Mouse (Mus musculus) intestine, embryonic 14.5 days (tissue): ENCODE results near the gene Odf2l. TPM values are rescaled to one million over a fixed set of nuclear protein-coding genes. Genes with fewer than 3 reads are reported as not detected.

Source experiments
- polyA plus RNA-seq: library from polyadenylated mRNA; unstranded; fragments of >200 nt; fragmentation: Nextera tagmentation; extraction: Ambion mirVana; gene quantifications from 2 replicates; pipeline ENCODE4 v1.2.1, GENCODE M21; 2014

Odf2l gene
- polyA plus RNA-seq, 1 experiment from 2014 or later = 14.8 TPM

Other genes starting within 250 kb of the Odf2l start
- 0.17 and 0.23 TPM in 2 replicates for gene Clca4b, start 186.1 kb upstream of the Odf2l start, polyA plus RNA-seq
- not detected in 2 replicates for gene Clca4a, start 143.5 kb upstream of the Odf2l start, polyA plus RNA-seq
- 1.9 and 3.5 TPM in 2 replicates for gene Clca1, start 85.8 kb upstream of the Odf2l start, polyA plus RNA-seq
- 0.17 and 0.46 TPM in 2 replicates for gene Clca2, start 19.1 kb upstream of the Odf2l start, polyA plus RNA-seq
- 4.9 and 5.1 TPM in 2 replicates for gene Col24a1, start 173.9 kb downstream of the Odf2l start, polyA plus RNA-seq